Mouse (Mus musculus) neural tube, embryonic 13.5 days (tissue): ENCODE data around the gene Tgtp1. TPM values are rescaled to one million over a fixed set of nuclear protein-coding genes. Genes with fewer than 3 reads are reported as not detected.
"Not testable (repeated sequence)": the region's sequence is repeated elsewhere in the genome, so short reads cannot be mapped to it uniquely, and the experiment has no call there.

Experiments
- ATAC-seq: fragments of 200-750 bp; cut with Nextera tagmentation; 2 replicates; pipeline ENCODE4 v1.8.0; 2017; ENCODE audit warnings: low read depth, mild to moderate bottlenecking, moderate TSS enrichment, moderate library complexity
- H3K27ac ChIP-seq: fragments of 300-500 bp; sonication (generic); replicated peaks from 2 replicates; pipeline ENCODE4 v1.5.1; 2015; ENCODE audit warnings: moderate library complexity, mild to moderate bottlenecking, inconsistent platforms
- H3K27me3 ChIP-seq: fragments of 300-500 bp; sonication (generic); 2 replicates; pipeline ENCODE4 v1.6.1; 2015; ENCODE audit warnings: mild to moderate bottlenecking, inconsistent platforms
- H3K36me3 ChIP-seq: fragments of 300-500 bp; sonication (generic); 2 replicates; pipeline ENCODE4 v1.6.1; 2015; ENCODE audit warnings: mild to moderate bottlenecking, inconsistent platforms
- H3K4me1 ChIP-seq: fragments of 300-500 bp; sonication (generic); replicated peaks from 2 replicates; pipeline ENCODE4 v1.6.1; 2015; ENCODE audit warnings: inconsistent platforms
- H3K4me2 ChIP-seq: fragments of 300-500 bp; sonication (generic); 2 replicates; pipeline ENCODE4 v1.6.1; 2015; ENCODE audit warnings: inconsistent platforms, mild to moderate bottlenecking, moderate library complexity
- H3K4me3 ChIP-seq: fragments of 300-500 bp; sonication (generic); 2 replicates; pipeline ENCODE4 v1.5.1; 2015; ENCODE audit warnings: mild to moderate bottlenecking, inconsistent platforms
- H3K9ac ChIP-seq: fragments of 300-500 bp; sonication (generic); 2 replicates; pipeline ENCODE4 v1.6.1; 2015; ENCODE audit warnings: moderate library complexity, mild to moderate bottlenecking, inconsistent platforms
- H3K9me3 ChIP-seq: fragments of 300-500 bp; sonication (generic); 2 replicates; pipeline ENCODE4 v1.6.1; 2016; ENCODE audit warnings: inconsistent platforms
- WGBS: fragments of 180-500 bp; shearing (Covaris S2); methylation state at CpG from one replicate; pipeline ENCODE4 v1.1.7; 2015; 5-methylcytosine and 5-hydroxymethylcytosine counted together
- polyA plus RNA-seq: library from polyadenylated mRNA; unstranded; fragments of >200 nt; fragmentation: Nextera tagmentation; extraction: Ambion mirVana; gene quantifications from 2 replicates; pipeline ENCODE4 v1.2.1, GENCODE M21; 2015

Tgtp1 gene
- polyA plus RNA-seq, 1 experiment from 2014 or later, result 0.11 TPM

DNA sequence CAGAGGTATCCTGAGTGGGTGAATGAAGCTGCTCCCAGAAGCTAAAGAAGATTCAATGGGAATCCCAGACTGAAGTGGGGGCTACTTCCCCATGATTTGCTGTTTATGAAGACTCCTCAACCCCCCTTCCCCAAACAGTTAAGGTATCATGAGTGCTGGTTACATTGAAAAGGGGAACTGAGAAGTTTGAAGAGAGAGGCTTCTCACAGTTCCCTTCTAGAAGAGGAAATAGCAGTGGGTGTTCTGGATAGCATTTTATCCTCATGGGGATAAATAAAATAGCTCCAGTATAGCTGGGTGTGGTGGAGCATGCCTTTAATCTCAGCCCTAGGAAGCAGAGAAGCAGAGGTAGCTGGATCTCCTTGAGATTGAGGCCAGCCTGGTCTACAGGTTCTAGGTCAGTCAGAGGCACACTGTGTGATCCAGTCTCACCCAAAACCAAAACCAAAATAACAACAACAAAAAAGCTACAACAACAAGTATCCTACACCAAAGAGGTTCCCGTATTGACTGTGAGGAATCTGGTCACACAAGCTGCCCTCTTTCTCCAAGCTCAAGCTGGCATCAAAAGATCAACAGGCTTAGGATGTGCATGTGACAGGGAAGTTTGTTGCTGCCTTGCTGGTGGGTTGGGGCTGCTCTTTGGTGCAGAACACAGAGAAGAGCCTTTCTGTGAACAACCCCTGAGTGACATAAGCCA lies 15.6 kb downstream of the Tgtp1 start, which contains the start of gene Olfr56:
Gene Olfr56 (plus strand): TSS at position 650 of the 700 bp plus-strand sequence.
- H3K4me1 ChIP-seq, H3K9ac ChIP-seq, H3K9me3 ChIP-seq, H3K27me3 ChIP-seq, H3K27ac ChIP-seq, H3K4me2 ChIP-seq, H3K4me3 ChIP-seq, ATAC-seq, H3K36me3 ChIP-seq: not testable (repeated sequence)
- WGBS, result no CpG with 5 or more reads among the region's 1 CpGs

DNA sequence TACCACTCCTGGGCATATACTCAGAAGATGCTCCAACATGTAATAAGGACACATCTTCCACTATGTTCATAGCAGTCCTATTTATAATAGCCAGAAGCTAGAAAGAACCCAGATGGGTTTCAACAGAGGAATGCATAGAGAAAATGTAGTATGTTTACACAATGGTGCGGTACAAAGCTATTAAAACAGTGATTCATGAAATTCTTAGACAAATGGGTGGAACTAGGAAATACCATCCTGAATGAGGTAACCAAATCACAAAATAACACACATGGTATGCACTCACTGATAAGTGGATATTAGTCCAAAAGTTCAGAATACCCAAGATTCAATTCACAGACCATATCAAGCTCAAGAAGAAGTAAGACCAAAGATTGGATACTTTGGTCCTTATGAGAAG lies 19.3 kb downstream of the Tgtp1 start:
- WGBS, result no CpG with 5 or more reads among the region's 1 CpGs
- not testable (repeated sequence) for ATAC-seq, H3K4me3 ChIP-seq

DNA sequence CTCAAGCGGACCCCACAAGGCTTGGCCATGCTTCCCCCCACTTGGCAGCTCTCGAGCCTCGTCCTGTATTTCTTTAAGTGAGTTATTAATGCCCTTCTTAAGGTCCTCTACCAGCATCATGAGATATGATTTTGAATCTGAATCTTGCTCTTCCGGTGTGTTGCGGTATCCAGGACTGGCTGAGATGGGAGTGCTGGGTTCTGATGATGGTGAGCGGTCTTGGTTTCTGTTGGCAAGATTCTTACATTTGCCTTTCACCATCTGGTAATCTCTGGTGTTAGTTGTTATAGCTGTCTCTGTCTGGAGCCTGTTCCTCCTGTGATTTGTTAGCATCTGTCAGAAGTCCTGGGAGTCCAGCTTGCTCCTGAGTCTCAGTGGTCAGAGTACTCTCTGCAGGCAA lies 47.9 kb downstream of the Tgtp1 start, which contains the start of gene Psme2b:
Gene Psme2b (minus strand): TSS at position 101 of the 400 bp plus-strand sequence.
- not testable (repeated sequence) for H3K27me3 ChIP-seq, H3K36me3 ChIP-seq, H3K9ac ChIP-seq, H3K9me3 ChIP-seq, H3K4me2 ChIP-seq, H3K4me3 ChIP-seq, H3K27ac ChIP-seq, ATAC-seq, H3K4me1 ChIP-seq
- 92% methylated on average over 6 of the region's 6 CpGs for WGBS

More for the DNA sequence above, 19.3 kb downstream of the Tgtp1 start:
- H3K9ac ChIP-seq, H3K27ac ChIP-seq, H3K4me1 ChIP-seq, H3K9me3 ChIP-seq, H3K36me3 ChIP-seq, H3K27me3 ChIP-seq, H3K4me2 ChIP-seq: not testable (repeated sequence)

DNA sequence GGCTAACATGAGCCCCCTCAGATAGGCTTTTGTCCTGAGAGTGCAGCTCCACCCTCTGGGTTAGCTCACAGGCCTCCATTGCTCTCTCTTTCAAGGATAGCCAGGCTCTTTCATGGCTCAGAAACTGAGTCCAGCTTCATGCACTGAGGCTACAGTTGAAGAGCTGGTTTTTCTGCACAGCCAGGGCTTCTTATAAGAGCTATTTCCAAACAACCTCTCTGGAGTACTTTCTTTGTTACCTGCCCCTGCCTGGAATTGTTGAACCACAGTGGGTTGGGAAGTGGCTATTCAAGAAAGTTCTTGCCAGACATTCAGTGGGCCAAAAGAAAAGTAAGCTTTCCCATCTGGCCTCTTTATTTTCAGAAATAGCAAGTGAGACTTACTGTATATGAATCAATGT lies 54.7 kb downstream of the Tgtp1 start:
- not testable (repeated sequence) for H3K27ac ChIP-seq, H3K9ac ChIP-seq, H3K4me2 ChIP-seq, H3K4me3 ChIP-seq, H3K9me3 ChIP-seq, ATAC-seq, H3K4me1 ChIP-seq, H3K27me3 ChIP-seq, H3K36me3 ChIP-seq

Other genes with a start within 250 kb of the Tgtp1 start
- gene Rack1, start 193.8 kb downstream of the Tgtp1 start, polyA plus RNA-seq, result 411 and 432 TPM in 2 replicates
- 6.2 and 6.9 TPM in 2 replicates for gene Trim41, start 176.8 kb downstream of the Tgtp1 start, polyA plus RNA-seq
- 1.2 TPM in 2 replicates for gene Trim7, start 168.0 kb downstream of the Tgtp1 start, polyA plus RNA-seq
- 3.2 and 4.3 TPM in 2 replicates for gene Gm12184, start 167.5 kb downstream of the Tgtp1 start, polyA plus RNA-seq
- gene Irgm1, start 122.5 kb downstream of the Tgtp1 start, polyA plus RNA-seq, result 3.2 TPM in 2 replicates
- 0.18 and 0.34 TPM in 2 replicates for gene Gm5431, start 92.0 kb downstream of the Tgtp1 start, polyA plus RNA-seq
- gene Psme2b, start 48.0 kb downstream of the Tgtp1 start, polyA plus RNA-seq, result 2.7 and 3.6 TPM in 2 replicates
- gene Olfr56, start 15.3 kb downstream of the Tgtp1 start, polyA plus RNA-seq, result not detected in 2 replicates
- 0.62 and 0.70 TPM in 2 replicates for gene 9930111J21Rik1, start 14.8 kb downstream of the Tgtp1 start, polyA plus RNA-seq
- gene Gm12185, start 1.9 kb downstream of the Tgtp1 start, polyA plus RNA-seq, result not detected in 2 replicates
- gene 9930111J21Rik2, start 57.1 kb upstream of the Tgtp1 start, polyA plus RNA-seq, result 0.28 and 0.32 TPM in 2 replicates
- gene Tgtp2, start 70.0 kb upstream of the Tgtp1 start, polyA plus RNA-seq, result 0.10 and 0.27 TPM in 2 replicates
- gene Ifi47, start 82.4 kb upstream of the Tgtp1 start, polyA plus RNA-seq, result 0.40 and 0.43 TPM in 2 replicates
- not detected in 2 replicates for gene Olfr1396, start 120.7 kb upstream of the Tgtp1 start, polyA plus RNA-seq
- not detected in 2 replicates for gene Olfr1395, start 148.1 kb upstream of the Tgtp1 start, polyA plus RNA-seq
- gene Olfr1394, start 160.2 kb upstream of the Tgtp1 start, polyA plus RNA-seq, result not detected in 2 replicates
- gene Btnl9, start 193.0 kb upstream of the Tgtp1 start, polyA plus RNA-seq, result 0.10 and 0.33 TPM in 2 replicates
- gene Zfp62, start 209.1 kb upstream of the Tgtp1 start, polyA plus RNA-seq, result 44.5 and 50.0 TPM in 2 replicates